Mouse (Mus musculus): Measurements from ENCODE around the gene Bahd1.

Bahd1 gene

GRCm38 (mm10) chr2:118898771-118899170 is 1.4 kb upstream of the Bahd1 start:
- no peak for DNase-seq (ENCODE audit: low spot score in 2 of 2)

- DNase-seq (ENCODE audit: low spot score in 2 of 2), result no peak
These were observed 871 bp upstream of the Bahd1 start for GRCm38 (mm10) chr2:118899306-118899705.

- DNase-seq (ENCODE audit: low spot score in 2 of 2), result no peak
These were observed 606 bp downstream of the Bahd1 start for GRCm38 (mm10) chr2:118900826-118901140.

- peak; percentile 95 to 96 for DNase-seq (ENCODE audit: low spot score in 2 of 2)
These were observed 1.2 kb downstream of the Bahd1 start for GRCm38 (mm10) chr2:118901175-118902031.

GRCm38 (mm10) chr2:118902051-118903025 is 2.2 kb downstream of the Bahd1 start:
- no peak for DNase-seq (ENCODE audit: low spot score in 2 of 2)

- DNase-seq (ENCODE audit: low spot score in 2 of 2), result no peak
These were observed 3.2 kb downstream of the Bahd1 start for GRCm38 (mm10) chr2:118903333-118903741.

- DNase-seq (ENCODE audit: low spot score in 2 of 2), result no peak
These were observed 5.4 kb downstream of the Bahd1 start for GRCm38 (mm10) chr2:118905433-118906117.

GRCm38 (mm10) chr2:118906118-118906492 is 5.9 kb downstream of the Bahd1 start:
- DNase-seq (ENCODE audit: low spot score in 2 of 2), result no peak

GRCm38 (mm10) chr2:118907781-118908180 is 7.6 kb downstream of the Bahd1 start:
- no peak for DNase-seq (ENCODE audit: low spot score in 2 of 2)

GRCm38 (mm10) chr2:118909151-118909550 is 9.0 kb downstream of the Bahd1 start:
- no peak for DNase-seq (ENCODE audit: low spot score in 2 of 2)

- DNase-seq (ENCODE audit: low spot score in 2 of 2), result no peak
These were observed 10.6 kb downstream of the Bahd1 start for GRCm38 (mm10) chr2:118910605-118911278.

- no peak for DNase-seq (ENCODE audit: low spot score in 2 of 2)
These were observed 12.5 kb downstream of the Bahd1 start for GRCm38 (mm10) chr2:118912706-118913105.

- no peak for DNase-seq (ENCODE audit: low spot score in 2 of 2)
These were observed 13.5 kb downstream of the Bahd1 start for GRCm38 (mm10) chr2:118913551-118914276.

- no peak for DNase-seq (ENCODE audit: low spot score in 2 of 2)
These were observed 14.5 kb downstream of the Bahd1 start for GRCm38 (mm10) chr2:118914685-118915084.

GRCm38 (mm10) chr2:118916436-118916835 is 16.3 kb downstream of the Bahd1 start:
- DNase-seq (ENCODE audit: low spot score in 2 of 2), result no peak

GRCm38 (mm10) chr2:118918543-118918942 is 18.4 kb downstream of the Bahd1 start:
- DNase-seq (ENCODE audit: low spot score in 2 of 2), result no peak

GRCm38 (mm10) chr2:118920428-118920827 is 20.3 kb downstream of the Bahd1 start:
- no peak for DNase-seq (ENCODE audit: low spot score in 2 of 2)

GRCm38 (mm10) chr2:118925952-118926351 is 25.8 kb downstream of the Bahd1 start:
- DNase-seq (ENCODE audit: low spot score in 2 of 2), result no peak

GRCm38 (mm10) chr2:118926361-118926997 is 26.3 kb downstream of the Bahd1 start, which contains the start of gene Chst14:
TSS of gene Chst14 (plus strand) at chr2:118926496.
- no peak for DNase-seq (ENCODE audit: low spot score in 2 of 2)

All from right cerebral cortex, postnatal 36 days (tissue).